Mouse (Mus musculus): ENCODE measurements around the gene Gng3.
"Not testable (repeated sequence)": the region's sequence is repeated elsewhere in the genome, so short reads cannot be mapped to it uniquely, and the experiment has no call there.

- TF ChIP-seq CTCF, EP300 (IDR thresholded peaks at IDR 0.05; ENCODE audit: low read depth): not testable (repeated sequence)
These were observed 2.7 kb downstream of the Gng3 start for GRCm38 (mm10) chr19:8836327-8836726.

Data from liver, postnatal 0 days (tissue).